Mouse (Mus musculus) gastrocnemius, postnatal 4 days (tissue): ENCODE measurements around the gene Npm3. TPM values are rescaled to one million over a fixed set of nuclear protein-coding genes. Genes with fewer than 3 reads are reported as not detected.

Experiments used
- DNase-seq, 2 experiments: peaks; one replicate each; pipeline ENCODE4 v3.0.0; 2021 to 2022; ENCODE audit warnings: low spot score in 2 of 2, mixed read lengths in 2 of 2
- total RNA-seq, 2 experiments: library from RNA; stranded (reverse); gene quantifications; 2 replicates each; pipeline ENCODE4 v1.2.3; 2021

Npm3 gene
- total RNA-seq, 2 experiments from 2014 or later, result 22.2 to 24.3 TPM

DNA sequence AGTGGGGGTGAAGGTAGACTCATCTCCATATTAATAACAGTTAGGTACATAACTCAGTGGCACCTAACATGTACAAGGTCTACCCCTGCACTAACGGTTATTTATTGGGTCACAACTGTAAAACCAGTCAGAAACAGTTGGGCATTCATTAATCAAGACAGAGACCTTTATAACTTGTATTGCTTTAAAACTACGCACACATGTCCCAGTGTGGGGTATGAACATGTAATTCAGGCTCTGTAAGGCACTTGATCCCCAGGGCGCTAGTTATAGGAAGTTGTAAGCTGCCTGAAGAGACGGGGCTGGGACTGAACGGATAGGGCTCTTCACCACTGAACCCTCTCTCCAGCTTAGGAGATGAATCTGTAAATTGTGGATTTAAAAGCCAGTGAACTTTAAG, 9.3 kb upstream of the Npm3 start:
- DNase-seq, result no peak

DNA sequence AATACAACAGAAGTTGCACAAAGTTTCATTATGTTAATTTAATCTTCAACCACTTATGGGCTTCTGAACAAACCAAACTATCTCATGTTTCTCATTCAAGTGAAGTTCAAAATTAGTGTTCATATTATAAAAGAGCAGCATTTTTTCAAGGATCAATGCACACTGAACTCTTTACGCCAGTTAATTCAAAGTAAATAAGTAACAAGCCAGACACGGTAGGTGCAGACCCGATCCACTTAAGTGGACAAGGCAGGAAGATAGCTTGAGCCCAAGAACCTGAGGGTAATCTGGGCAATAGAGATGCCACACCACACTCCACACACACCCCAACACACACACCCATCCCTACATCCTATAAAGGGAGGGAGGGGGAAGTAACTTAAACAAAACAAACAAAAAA, 4.2 kb upstream of the Npm3 start:
- no peak for DNase-seq

DNA sequence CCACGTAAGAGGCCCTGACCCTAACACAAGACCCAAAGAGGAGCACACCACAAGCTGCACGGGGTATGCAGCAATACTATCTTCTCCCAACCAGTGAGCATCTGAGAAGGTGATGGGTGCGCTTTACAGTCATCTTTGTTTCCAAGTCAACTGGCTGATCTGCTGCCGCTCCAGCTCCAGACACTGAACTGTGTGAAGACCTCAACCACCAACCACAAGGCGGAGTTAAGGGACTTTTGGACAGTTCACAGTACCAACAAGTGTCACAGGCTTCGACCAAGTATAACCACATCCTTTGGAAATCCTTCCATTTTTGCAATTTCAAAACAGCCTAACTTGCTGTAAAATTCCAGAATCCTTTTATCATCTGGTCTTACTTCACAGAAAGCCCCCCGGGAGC, 2.5 kb upstream of the Npm3 start:
- DNase-seq, result no peak

DNA sequence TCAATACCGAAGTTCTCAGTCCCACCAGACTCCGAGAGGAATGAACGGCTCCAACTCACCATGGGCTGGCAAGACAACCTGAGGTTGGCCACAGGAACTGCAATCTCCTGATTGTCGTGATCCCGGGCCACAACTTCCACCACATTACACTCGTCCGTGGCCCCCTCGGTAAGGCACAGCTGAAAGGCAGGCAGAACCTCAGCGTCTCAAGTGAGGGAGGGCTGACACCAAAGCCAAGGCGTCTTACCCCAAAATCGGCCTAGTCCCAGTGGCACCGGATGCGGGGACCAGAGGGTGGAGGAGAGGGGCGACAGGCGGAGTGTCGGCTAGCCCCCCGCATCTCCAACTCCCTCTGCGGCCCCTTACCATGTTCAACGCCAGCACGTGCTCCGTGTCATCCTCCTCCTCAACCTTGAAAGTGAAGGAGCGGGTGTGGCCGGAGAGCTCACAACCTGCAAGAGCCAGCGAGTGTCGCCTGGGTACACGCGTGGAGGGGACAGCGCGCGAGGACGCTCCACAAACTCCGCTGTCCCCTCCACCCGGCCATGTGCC, 624 bp downstream of the Npm3 start:
- DNase-seq, result no peak

DNA sequence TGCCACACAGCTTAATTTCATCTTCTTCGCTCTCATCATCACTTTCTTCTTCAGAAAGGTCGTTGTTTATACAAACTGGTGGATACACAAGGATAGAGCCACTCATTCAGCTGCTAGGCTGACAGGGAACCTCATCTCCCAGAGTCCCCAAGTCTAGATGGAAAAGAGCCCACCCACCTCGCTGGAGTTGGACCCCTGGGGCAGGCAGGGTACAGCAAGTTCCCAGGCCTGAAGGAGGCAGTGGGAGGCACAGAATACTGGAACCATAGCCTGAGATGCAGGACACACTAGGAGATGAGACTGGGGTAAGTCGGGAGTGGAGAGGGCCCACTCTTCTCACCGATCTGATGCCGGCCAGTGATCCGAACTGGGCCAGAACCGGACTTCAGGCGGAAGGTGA, 1.2 kb downstream of the Npm3 start:
- DNase-seq, result no peak

DNA sequence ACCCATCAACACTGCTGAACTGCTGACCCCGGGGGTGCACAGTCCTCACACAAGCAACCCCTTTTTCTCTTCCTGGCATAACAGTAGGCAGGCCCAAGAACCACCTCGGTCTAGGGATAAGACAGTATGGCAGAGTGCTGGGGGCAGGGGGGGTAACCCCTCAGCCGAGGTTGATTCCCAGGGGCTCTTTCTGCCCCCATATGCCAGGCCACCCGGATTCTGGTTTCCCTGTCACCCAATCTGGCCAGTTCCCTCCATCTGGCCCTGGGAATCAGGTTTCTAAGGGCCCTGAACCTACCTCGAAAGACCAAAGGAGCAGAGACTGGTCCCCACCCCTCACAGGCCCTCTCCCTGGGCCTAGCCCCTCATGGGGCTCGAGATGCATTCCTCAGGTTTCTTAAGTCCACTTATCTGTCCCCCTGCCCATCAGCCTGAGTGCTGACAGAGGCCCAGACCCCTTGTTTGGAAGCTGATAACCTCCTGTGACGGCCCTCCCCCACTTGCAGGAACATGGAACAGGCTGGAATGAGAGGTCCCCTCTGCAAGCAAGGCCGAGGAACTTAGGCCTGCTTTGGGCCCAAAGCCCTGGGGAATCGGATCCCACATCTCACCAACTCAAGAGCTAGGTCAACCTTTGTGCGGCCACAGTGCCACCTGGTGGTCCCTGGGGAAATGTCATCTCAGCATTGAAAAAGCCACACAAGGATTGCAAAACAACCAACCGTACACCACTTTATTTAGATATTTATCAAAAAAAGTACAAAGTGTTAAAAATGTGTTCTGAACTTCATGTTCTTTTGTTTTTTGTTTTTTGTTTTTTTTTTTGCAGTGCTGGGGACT, 2.1 kb downstream of the Npm3 start:
- DNase-seq, result peak; percentile 67 to 75

DNA sequence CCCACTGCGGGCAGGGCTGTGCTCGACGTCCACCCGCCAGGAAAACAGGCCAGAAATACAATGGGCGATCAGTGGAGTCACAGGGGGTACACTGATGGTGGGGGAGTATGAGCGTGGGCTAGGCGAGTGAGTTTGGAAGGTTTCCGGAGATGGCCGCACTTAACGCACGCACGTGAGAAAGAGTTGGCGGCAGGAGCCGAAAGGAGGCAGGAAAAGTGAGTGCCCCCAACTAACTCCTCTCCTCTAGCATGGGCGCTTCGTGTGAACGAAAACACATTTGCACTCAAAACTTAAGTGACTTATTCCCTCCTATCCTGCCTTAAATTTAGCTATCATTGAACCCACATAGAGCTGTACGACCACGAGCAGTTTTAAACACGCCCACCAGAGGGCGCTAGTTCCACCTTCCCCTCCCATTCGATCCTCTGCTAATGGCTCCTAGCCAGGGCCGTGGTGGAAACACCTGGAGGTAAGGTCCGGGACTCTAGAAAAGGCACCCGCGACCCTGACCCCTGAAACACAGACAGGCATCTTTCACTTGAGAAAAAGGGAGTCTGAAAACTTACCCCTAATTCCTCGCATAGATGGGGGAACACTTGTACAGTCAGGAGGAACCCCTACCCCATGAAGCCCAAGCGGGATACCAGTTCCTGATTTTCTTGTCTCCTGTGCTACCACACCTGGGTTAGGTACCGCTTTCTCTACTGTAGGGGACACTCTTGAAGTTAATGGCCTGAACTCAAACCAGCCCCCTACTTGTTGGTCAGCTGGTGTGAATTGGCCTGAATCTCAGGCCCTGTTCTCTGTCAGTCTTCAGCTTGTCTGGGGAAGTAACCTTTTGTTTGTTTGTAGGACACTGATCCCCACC, 3.0 kb downstream of the Npm3 start:
- peak in 1 of 2 experiments; percentile 74 for DNase-seq

DNA sequence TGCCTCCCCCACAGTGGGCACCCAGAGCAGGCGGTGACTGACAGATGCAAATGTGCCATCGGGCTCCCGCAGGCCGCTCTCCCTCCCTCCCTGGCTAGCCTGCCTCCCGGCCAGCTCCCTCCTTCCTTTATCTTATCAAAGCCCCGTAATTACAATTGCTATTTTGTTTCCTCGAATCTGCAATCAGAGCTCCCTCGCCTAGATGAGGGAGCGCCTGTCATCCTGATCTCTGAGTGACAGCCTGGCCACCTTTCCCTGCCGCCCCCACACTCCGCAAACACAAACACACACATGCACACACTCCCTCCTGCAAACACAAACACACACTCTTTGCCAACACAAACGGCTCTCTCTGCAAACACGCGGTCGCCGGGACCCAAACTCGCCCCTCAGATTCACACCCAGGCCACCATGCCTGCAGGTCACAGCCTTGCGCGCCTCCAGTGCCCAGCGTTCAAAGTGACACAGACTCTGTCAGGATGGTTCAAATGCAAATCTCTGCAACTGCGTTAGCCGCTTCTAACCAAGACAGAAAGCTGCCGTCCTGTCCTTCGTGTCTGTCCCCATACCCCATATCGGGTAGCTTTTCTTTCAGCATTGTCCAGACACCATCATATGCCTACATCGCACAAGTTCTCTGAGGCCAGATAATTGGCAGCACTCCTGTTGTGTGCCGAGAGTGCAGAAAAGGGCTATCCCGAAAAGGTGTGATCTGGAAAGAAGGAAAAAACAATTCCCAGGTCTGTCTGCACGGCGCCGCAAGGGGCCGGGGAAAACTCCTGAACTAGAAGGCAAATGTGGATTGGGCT, 3.8 kb downstream of the Npm3 start:
- no peak for DNase-seq

DNA sequence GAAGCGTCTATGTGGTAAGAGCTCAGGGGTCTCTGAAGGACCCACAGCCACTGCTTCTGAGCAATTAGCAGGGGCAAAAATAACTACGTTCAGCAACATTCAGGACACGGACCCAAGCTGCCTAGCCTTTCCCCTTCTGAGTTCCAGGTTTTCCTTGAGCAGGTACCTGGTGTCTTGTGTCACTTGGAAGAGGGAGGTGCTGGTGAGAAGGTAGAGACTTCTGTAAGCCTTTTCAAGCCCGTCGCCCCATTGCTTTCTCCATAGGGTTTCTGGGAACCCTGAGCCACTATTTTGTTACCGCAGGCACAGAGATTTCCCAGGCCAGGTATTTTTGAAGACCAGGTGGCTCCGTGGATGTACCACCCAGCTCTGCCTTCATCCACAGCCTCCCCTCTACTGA, 5.8 kb downstream of the Npm3 start:
- no peak for DNase-seq

DNA sequence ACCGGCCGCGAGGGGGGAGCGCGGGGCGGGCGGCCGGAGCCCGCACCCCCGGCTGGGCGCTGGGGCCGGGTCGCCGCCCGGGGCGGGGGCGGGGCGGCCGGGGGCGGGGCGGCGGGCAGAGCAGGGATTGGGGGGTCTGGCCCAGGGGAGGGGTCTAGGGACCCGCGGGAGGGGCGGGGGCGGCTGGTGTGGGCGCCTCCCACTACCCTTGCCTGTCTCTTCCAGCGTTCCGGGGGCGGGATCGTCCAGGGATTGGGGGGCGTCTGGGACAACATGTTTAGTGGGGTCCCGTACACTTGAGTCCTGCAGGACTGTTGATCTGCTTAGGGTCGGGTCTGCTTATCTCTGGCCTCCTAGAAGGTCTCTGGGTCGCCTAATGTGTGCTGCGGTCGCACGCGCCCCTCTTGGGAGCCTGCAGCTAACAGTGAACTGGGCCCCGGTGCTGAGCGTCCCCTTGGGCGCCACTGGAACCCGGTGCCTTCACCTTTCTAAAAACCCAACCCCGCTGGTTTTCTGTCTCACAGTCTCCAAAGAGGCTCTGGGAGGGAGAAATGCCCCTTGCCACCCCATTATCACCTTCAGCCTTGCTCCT, 6.3 kb downstream of the Npm3 start:
- no peak for DNase-seq

DNA sequence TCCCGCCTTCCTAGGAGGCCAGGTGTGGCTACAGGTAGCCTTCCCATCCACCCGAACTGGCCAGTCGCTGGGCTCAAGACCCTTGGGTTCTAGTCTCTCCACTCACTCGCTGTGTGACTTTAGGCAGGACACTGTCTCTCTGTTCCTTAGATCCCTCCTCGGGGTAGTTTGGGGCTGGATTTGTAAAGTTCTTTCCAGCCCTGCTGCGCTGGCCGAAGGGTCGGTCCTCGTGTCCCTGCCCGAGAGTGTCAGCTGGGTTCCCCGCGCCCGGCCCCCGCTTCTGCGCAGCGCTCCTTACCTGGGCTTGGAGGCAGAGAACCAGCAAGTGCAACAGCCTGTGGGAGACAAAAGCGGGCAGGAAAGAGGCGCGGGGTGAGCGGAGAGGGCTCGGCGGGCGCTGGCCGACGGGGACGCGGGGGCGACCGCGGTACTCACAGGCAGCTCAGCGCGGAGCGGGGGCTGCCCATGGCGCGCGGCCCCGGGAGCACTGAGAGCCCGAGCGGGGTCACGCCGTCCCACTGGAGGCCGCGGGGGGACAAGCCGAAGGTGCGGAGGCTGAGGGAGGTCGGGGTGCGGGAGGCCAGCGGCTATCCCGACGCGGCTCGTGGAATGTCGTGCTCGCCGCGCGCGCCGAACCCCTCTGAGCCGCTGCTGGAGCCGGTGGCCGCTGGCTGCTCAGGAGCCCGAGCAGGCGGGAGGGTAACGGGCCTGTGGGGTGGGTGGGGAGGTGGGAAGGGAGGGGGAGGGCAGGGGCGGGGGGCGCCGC, 7.0 kb downstream of the Npm3 start, which contains the start of gene Fgf8:
Gene Fgf8, minus strand, starts transcription at position 698 of the 766 bp plus-strand sequence.
- DNase-seq, result no peak

DNA sequence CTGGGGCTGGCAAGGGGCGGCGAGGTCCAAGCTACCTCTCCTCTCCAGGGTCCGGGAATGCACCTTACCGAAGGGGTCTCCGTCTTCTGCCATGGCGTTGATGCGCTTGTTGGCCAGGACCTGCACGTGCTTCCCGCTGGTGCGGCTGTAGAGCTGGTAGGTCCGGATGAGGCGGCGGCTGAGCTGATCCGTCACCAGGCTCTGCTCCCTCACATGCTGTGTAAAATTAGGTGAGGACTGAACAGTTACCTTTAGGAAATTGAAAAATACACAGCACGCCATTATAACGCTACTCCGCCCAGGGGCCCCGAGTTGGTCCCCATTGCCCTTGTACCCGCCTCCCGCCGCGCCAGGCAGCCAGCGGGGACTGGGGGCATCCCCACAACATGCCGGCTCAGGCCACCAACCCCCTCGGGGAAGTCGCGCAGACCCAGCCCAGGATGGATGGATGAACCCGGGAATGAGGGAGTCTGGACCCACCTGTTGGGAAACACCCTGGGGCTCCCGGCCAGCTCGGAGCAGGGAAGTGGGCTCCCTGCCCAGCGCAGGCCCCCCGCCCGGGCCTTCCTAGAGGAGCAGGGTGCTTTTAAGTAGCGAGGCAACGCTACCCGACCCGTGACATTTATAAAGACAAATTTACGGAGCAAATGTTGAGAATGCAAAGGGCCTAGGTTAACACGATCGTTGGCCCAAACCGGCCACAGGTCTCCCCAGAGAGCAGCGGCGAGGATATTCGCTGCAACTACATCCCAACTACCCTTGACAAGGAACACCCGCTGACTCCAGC, 7.8 kb downstream of the Npm3 start:
- no peak for DNase-seq

DNA sequence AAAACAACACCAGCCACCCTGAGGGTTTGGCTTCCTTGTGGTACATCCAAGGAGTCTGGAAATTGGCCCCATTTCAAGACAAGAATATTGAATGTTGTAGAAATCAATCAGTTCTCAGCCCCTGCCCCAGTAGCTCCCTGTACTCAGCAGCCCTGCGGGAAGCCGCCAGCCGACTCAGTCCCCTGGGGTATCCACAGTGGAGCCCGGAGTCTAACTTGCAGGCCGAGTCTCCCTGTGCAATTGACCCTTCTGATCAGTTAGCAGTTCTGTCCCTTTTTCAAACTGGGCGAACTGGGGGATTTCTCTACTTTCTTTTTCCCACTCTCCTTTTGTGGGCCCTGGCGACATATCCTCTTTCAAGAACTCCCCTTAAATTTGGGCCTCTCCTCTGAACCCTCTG, 8.6 kb downstream of the Npm3 start:
- no peak for DNase-seq

DNA sequence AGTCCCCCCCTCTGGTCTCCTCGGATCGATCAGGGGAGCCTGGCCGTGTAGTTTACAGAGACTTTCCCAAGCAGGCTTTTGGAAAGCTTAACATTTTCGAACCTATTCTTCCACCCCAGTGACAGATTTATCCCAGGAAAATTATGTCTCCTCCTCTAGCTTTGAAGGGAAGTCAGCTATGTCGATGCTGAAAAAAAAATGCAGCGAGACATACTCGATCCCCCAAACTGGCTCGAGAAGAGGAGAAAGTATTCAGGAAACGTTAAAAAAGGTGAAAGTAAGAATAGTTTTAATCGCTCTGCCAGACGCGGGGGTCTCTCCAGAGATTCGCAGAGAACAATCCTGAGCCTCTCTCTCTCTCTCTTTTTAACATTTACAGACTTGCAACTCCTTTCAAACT, 9.2 kb downstream of the Npm3 start:
- no peak for DNase-seq

DNA sequence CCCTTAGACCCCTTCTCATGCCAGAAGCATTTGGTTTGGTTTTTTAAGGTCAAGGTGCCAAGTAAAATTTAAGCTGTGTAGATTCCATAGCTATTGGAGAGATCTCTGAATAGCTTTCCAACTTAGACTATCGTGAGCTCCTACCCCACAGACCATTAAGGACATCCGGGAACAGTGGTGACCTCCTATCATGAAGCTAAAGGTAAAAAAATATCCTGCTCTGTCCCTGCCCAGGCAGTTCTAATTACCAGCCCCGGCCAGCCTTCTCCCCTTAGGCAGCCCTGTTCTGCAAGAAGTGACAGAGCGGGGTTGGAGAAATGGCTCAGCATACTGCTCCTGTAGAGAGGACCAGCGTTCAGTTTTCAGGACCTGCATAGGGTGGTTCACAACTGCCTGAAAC, 10.9 kb downstream of the Npm3 start:
- DNase-seq, result no peak

DNA sequence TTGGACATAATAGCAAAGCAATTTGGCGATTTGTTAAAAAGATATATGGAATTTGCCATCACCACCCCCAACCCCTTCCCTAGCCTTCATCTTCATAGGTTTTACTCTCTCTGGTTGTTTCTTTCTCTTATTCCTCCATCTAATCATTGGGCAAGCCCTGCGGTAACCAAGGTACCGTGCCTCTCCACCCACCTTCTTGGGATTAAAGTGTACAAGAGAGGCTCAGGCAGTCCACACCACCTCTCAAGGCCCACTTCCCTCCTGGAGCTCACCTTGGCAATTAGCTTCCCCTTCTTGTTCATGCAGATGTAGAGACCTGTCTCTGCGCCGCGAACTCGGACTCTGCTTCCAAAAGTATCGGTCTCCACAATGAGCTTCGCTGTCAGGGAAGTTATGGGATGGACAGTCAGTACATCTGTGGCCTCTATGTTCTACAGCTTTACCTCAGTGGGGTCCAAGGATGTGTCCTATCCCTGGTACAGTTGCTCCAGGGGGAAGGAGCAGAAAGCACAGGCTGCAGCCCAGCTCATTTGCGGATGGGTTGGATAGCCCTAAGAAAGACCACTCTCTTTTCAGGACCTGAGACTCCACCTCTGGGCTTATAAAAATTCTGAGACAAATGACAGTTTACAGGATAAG, 11.4 kb downstream of the Npm3 start:
- DNase-seq, result no peak

DNA sequence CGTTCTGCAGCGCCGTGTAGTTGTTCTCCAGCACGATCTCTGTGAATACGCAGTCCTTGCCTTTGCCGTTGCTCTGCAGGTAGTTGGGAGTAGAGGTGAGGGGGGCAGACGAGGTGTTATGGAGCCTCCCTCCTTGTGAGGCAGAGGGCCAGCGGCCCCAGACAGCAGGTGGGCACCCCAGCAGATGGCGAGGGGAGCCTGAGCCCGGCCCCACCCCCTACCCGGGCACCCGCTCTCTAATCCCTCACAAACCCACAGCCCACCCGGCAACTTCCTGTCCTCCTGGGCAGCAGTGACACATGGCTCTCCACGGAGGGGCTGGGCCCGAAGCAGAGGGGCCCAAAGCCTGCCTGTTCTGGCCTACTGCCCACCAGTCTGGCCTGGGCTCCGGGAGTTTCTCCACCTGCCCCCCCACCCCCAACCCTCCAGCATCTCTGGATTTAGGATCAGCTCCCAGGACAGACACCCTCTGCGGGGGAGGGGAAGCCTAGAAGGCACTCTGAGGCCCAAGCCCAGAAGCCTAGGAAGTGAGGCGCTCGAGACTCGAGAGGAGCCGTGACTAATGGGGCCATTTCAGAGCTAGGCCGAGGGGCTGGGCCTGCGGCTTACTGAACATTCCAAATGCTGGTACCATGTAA, 12.1 kb downstream of the Npm3 start:
- no peak for DNase-seq

DNA sequence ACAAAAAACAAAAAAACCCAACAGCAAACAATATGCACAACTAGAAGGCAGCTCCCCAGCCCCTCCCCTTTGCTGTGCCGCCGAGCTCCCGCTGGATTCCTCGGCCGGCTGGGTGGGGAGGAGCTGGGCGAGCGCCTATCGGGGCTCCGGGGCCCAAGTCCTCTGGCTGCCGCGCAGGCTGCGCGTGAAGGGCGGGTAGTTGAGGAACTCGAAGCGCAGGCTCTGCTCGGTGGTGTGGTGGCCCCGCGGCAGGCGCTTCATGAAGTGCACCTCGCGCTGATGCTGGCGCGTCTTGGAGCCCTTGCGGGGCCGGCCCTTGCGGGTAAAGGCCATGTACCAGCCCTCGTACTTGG, 12.6 kb downstream of the Npm3 start:
- DNase-seq, result peak in 1 of 2 experiments; percentile 52
